20 mouse cellular contexts compared by ENCODE assay signal in the genomic region with DNA sequence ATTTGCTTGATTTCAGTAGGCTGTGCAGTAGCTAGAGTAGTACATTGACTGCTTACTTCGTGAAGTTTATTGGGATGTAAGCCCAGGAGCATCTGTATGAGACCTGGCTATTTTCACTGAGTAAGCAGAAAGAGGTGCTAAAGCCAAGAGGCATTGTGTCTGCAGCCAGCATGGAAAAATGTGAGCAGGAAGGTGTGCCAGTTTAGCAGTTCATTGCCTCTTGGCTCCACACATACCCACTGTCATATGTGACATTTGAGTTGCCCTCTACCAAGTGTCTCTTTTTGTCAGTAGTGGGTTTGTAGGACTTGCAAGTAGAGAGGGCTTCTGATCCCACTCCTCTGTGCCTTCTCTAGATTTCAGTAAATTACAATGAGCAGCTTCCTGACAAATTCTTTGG. TPM values are rescaled to one million over a fixed set of nuclear protein-coding genes. Genes with fewer than 3 reads are reported as not detected.
DNase-seq lines count a peak whose midpoint lies in the region; ATAC-seq lines count a peak whose summit lies in the region.
"Had no signal": no experiment of that assay in that cellular context is flagged by ENCODE, and none has a peak within 500 bp of the region (broad histone marks: within the 10 kb centered on the region; RNA-seq: fewer than 3 reads in every experiment).

No protein-coding gene starts in this region.

- ATAC-seq in megakaryocyte, adult 5-6 weeks (ENCODE audit: poor library complexity, severe bottlenecking): no peak
- ATAC-seq in liver, embryonic 12.5 days: no peak
- ATAC-seq: activated CD4-positive, CD25-positive, alpha-beta regulatory T cell, adult 4 months; forebrain, embryonic 13.5 days; midbrain, embryonic 15.5 days had no signal

- peak overlapping the region; percentile 11; the same call in 1 of the 2 replicates for H3K27ac ChIP-seq in liver, embryonic 12.5 days
- H3K27ac ChIP-seq: forebrain, embryonic 13.5 days; hindbrain, embryonic 12.5 days; kidney, postnatal 0 days; midbrain, embryonic 15.5 days had no signal

- DNase-seq in adrenal gland, postnatal 10 days: peak; percentile 6
- no peak for DNase-seq in adrenal gland, adult 2 months
- peak; percentile 10 for DNase-seq in heart, adult 8-10 months (ENCODE audit: low spot score)
- no peak for DNase-seq in heart, postnatal 4 days
- no peak for DNase-seq in spleen, postnatal 36 days (ENCODE audit: low spot score in 2 of 2)
- DNase-seq: adrenal gland, postnatal 14 days; gastrocnemius, postnatal 10 days; kidney, adult 11 months; layer of hippocampus, adult 9-11 months; lung, adult 18-20 months; lung, postnatal 10 days; thymus, postnatal 14 days had no signal

- no peak overlapping the region for H3K4me2 ChIP-seq in liver, embryonic 12.5 days
- H3K4me2 ChIP-seq: forebrain, embryonic 13.5 days; hindbrain, embryonic 12.5 days; midbrain, embryonic 15.5 days had no signal

- peaks cover 61% of the 10 kb centered on the region for H3K4me1 ChIP-seq in megakaryocyte, embryonic 14.5 days
- peaks cover 52% of the 10 kb centered on the region for H3K4me1 ChIP-seq in liver, embryonic 12.5 days

- H3K4me3 ChIP-seq in megakaryocyte, embryonic 14.5 days (replicated peaks): peak overlapping the region; percentile 56
- no peak overlapping the region for H3K4me3 ChIP-seq in liver, embryonic 12.5 days
- H3K4me3 ChIP-seq: forebrain, embryonic 13.5 days; hindbrain, embryonic 12.5 days; midbrain, embryonic 15.5 days had no signal

- 56% methylated on average over 1 of the region's 1 CpGs for WGBS in liver, embryonic 12.5 days (ENCODE audit: insufficient replicate concordance)

- H3K9ac ChIP-seq in liver, embryonic 12.5 days: no peak overlapping the region
- H3K9ac ChIP-seq: forebrain, embryonic 13.5 days; hindbrain, embryonic 12.5 days; midbrain, embryonic 15.5 days had no signal

- no peaks in the 10 kb centered on the region for H3K9me3 ChIP-seq in megakaryocyte, embryonic 14.5 days
- no peaks in the 10 kb centered on the region for H3K9me3 ChIP-seq in liver, embryonic 12.5 days (replicated peaks)
- H3K9me3 ChIP-seq: forebrain, embryonic 13.5 days; hindbrain, embryonic 12.5 days; midbrain, embryonic 15.5 days had no signal

- H3K36me3 ChIP-seq in megakaryocyte, embryonic 14.5 days (replicated peaks; ENCODE audit: low read length): no peaks in the 10 kb centered on the region
- no peaks in the 10 kb centered on the region for H3K36me3 ChIP-seq in liver, embryonic 12.5 days
- H3K36me3 ChIP-seq: hindbrain, embryonic 12.5 days; midbrain, embryonic 15.5 days had no signal

- H3K27me3 ChIP-seq in megakaryocyte, embryonic 14.5 days (replicated peaks): no peaks in the 10 kb centered on the region
- H3K27me3 ChIP-seq in liver, embryonic 12.5 days (replicated peaks): no peaks in the 10 kb centered on the region
- H3K27me3 ChIP-seq: forebrain, embryonic 13.5 days; hindbrain, embryonic 12.5 days; midbrain, embryonic 15.5 days had no signal

RNA-seq across cellular contexts. Expression of gene Fam193a, which starts 28.6 kb away (rescaled TPM):
- total RNA-seq in adrenal gland, postnatal 10 days (2021): 10 to 100 TPM; 26.7 to 34.3 TPM
- total RNA-seq in adrenal gland, adult 2 months (2021): 10 to 100 TPM; 24.5 to 36.6 TPM
- polyA plus RNA-seq in adrenal gland, adult 2 months (2012; rRNA removed): 21.8 and 50.3 TPM in 2 replicates
- total RNA-seq in heart, adult 8-10 months (2022): 10 to 100 TPM; 21.1 to 26.8 (median 23.3) TPM
- 10 to 100 TPM; 36.0 to 41.7 TPM for total RNA-seq in heart, postnatal 4 days (2021)
- polyA plus RNA-seq in megakaryocyte, embryonic 14.5 days (2012; ENCODE audit: insufficient read depth, low replicate concordance): 6.6 and 13.3 TPM in 2 replicates
- total RNA-seq in megakaryocyte, adult 5-6 weeks (2015): 33.4 and 40.0 TPM in 2 replicates
- 43.0 and 44.8 TPM in 2 replicates for total RNA-seq in megakaryocyte, adult 5-6 weeks (2017)
- 4.9 and 5.1 TPM in 2 replicates for polyA plus RNA-seq in liver, embryonic 12.5 days (2016; fragmentation: Nextera tagmentation; extraction: Ambion mirVana)

Comparison
In these comparisons a context has a peak if more than half of its experiments do, and no peak if none do; other contexts are left out.
1. DNase-seq: peak in adrenal gland, postnatal 10 days (single experiment) and heart, adult 8-10 months (single experiment); none in adrenal gland, adult 2 months (single experiment), heart, postnatal 4 days (single experiment) and spleen, postnatal 36 days (0 of 2).